Mouse (Mus musculus) erythroblast, embryonic 14.5 days (primary cell): Measurements from ENCODE around the gene Mrtfb.

ENCODE experiments used
- GATA1 ChIP-seq: IDR thresholded peaks from 2 replicates; pipeline ENCODE4 v1.6.1; 2012; ENCODE audit warnings: low read length, inconsistent platforms, mixed read lengths
- TAL1 ChIP-seq: IDR thresholded peaks from 3 replicates; pipeline ENCODE4 v1.6.1; 2012; ENCODE audit warnings: low read length, inconsistent platforms, mixed read lengths

- TF ChIP-seq GATA1 = no peak
- no peak for TF ChIP-seq TAL1
These were observed 20.0 kb downstream of the Mrtfb start for GRCm38 (mm10) chr16:13276258-13276657.
